Mouse (Mus musculus): Measurements from ENCODE around the gene Farp1. TPM values are rescaled to one million over a fixed set of nuclear protein-coding genes. Genes with fewer than 3 reads are reported as not detected.

Gene Farp1
- polyA plus RNA-seq, 1 experiment from 2014 or later = 10.8 TPM

- 80% methylated on average over 3 of the region's 3 CpGs for WGBS
- ATAC-seq (replicated peaks; ENCODE audit: insufficient number of reproducible peaks, insufficient read depth, low FRiP score, low read depth) = no peak
Measured at GRCm38 (mm10) chr14:121083352-121083751, 48.4 kb downstream of the Farp1 start.

GRCm38 (mm10) chr14:121092517-121092916 lies 57.5 kb downstream of the Farp1 start:
- no peaks in the 10 kb centered on the region for H3K9me3 ChIP-seq (replicated peaks)
- ATAC-seq (replicated peaks; ENCODE audit: insufficient number of reproducible peaks, insufficient read depth, low FRiP score, low read depth) = no peak; the same call in 1 of the 2 replicates
- no peaks in the 10 kb centered on the region for H3K27me3 ChIP-seq
- H3K27ac ChIP-seq = no peak overlapping the region
- H3K4me3 ChIP-seq = no peak overlapping the region
- H3K4me2 ChIP-seq = no peak overlapping the region
- H3K36me3 ChIP-seq = peaks cover 11% of the 10 kb centered on the region
- peaks cover 26% of the 10 kb centered on the region for H3K4me1 ChIP-seq (replicated peaks)
- WGBS = 50% methylated on average over 9 of the region's 9 CpGs
- H3K9ac ChIP-seq = no peak overlapping the region

More at GRCm38 (mm10) chr14:121083352-121083751, 48.4 kb downstream of the Farp1 start:
- H3K9me3 ChIP-seq (replicated peaks) = no peaks in the 10 kb centered on the region
- no peak overlapping the region for H3K9ac ChIP-seq
- peaks cover 3% of the 10 kb centered on the region; the same call in 1 of the 2 replicates for H3K36me3 ChIP-seq
- H3K27me3 ChIP-seq = no peaks in the 10 kb centered on the region
- H3K27ac ChIP-seq = no peak overlapping the region
- peaks cover 19% of the 10 kb centered on the region for H3K4me1 ChIP-seq (replicated peaks)
- H3K4me2 ChIP-seq = no peak overlapping the region
- H3K4me3 ChIP-seq = no peak overlapping the region

GRCm38 (mm10) chr14:121093860-121094259 lies 58.9 kb downstream of the Farp1 start:
- WGBS = 78% methylated on average over 6 of the region's 6 CpGs
- H3K27me3 ChIP-seq = no peaks in the 10 kb centered on the region
- H3K9ac ChIP-seq = no peak overlapping the region
- H3K4me3 ChIP-seq = no peak overlapping the region
- no peak for ATAC-seq (replicated peaks; ENCODE audit: insufficient number of reproducible peaks, insufficient read depth, low FRiP score, low read depth)
- H3K4me1 ChIP-seq (replicated peaks) = peaks cover 39% of the 10 kb centered on the region
- H3K36me3 ChIP-seq = peaks cover 11% of the 10 kb centered on the region
- no peak overlapping the region for H3K4me2 ChIP-seq
- H3K9me3 ChIP-seq (replicated peaks) = no peaks in the 10 kb centered on the region
- H3K27ac ChIP-seq = no peak overlapping the region

GRCm38 (mm10) chr14:121097640-121098435 lies 62.8 kb downstream of the Farp1 start:
- H3K9ac ChIP-seq = no peak overlapping the region
- H3K27ac ChIP-seq = peak overlapping the region; percentile 66
- ATAC-seq (replicated peaks; ENCODE audit: insufficient number of reproducible peaks, insufficient read depth, low FRiP score, low read depth) = no peak
- H3K4me1 ChIP-seq (replicated peaks) = peaks cover 55% of the 10 kb centered on the region
- no peaks in the 10 kb centered on the region for H3K36me3 ChIP-seq
- WGBS = 39% methylated on average over 12 of the region's 12 CpGs
- no peak overlapping the region for H3K4me3 ChIP-seq
- H3K4me2 ChIP-seq = 0 out of 2 replicates have a peak overlapping the region, but pooled peaks have one; percentile 32
- no peaks in the 10 kb centered on the region for H3K27me3 ChIP-seq
- no peaks in the 10 kb centered on the region for H3K9me3 ChIP-seq (replicated peaks)

GRCm38 (mm10) chr14:121099120-121099519 lies 64.1 kb downstream of the Farp1 start:
- Histone ChIP-seq H3K36me3 (no peaks in the 10 kb centered on the region), H3K27ac (peak overlapping the region; percentile 66), H3K4me3 (no peak overlapping the region), H3K4me1 (replicated peaks) (peaks cover 55% of the 10 kb centered on the region), H3K9ac (no peak overlapping the region), H3K9me3 (replicated peaks) (no peaks in the 10 kb centered on the region), H3K4me2 (peak overlapping the region; percentile 8; the same call in 1 of the 2 replicates), H3K27me3 (no peaks in the 10 kb centered on the region)
- 26% methylated on average over 8 of the region's 8 CpGs for WGBS
- peak; percentile 74; the same call in 1 of the 2 replicates for ATAC-seq (replicated peaks; ENCODE audit: insufficient number of reproducible peaks, insufficient read depth, low FRiP score, low read depth)

- no peaks in the 10 kb centered on the region for H3K9me3 ChIP-seq (replicated peaks)
- 49% methylated on average over 2 of the region's 2 CpGs for WGBS
- no peak overlapping the region for H3K4me3 ChIP-seq
- H3K27ac ChIP-seq = peak overlapping the region; percentile 66
- ATAC-seq (replicated peaks; ENCODE audit: insufficient number of reproducible peaks, insufficient read depth, low FRiP score, low read depth) = no peak
- no peak overlapping the region for H3K4me2 ChIP-seq
- no peak overlapping the region for H3K9ac ChIP-seq
- peaks cover 59% of the 10 kb centered on the region for H3K4me1 ChIP-seq (replicated peaks)
- H3K27me3 ChIP-seq = no peaks in the 10 kb centered on the region
- no peaks in the 10 kb centered on the region for H3K36me3 ChIP-seq
Measured at GRCm38 (mm10) chr14:121099876-121100275, 64.9 kb downstream of the Farp1 start.

GRCm38 (mm10) chr14:121100829-121101228 lies 65.8 kb downstream of the Farp1 start:
- H3K27ac ChIP-seq = peak overlapping the region; percentile 68
- peak; percentile 23; the same call in 1 of the 2 replicates for ATAC-seq (replicated peaks; ENCODE audit: insufficient number of reproducible peaks, insufficient read depth, low FRiP score, low read depth)
- no peak overlapping the region for H3K9ac ChIP-seq
- WGBS = 13% methylated on average over 2 of the region's 2 CpGs
- H3K4me3 ChIP-seq = no peak overlapping the region
- no peak overlapping the region for H3K4me2 ChIP-seq
- H3K27me3 ChIP-seq = no peaks in the 10 kb centered on the region
- no peaks in the 10 kb centered on the region for H3K36me3 ChIP-seq
- H3K4me1 ChIP-seq (replicated peaks) = peaks cover 63% of the 10 kb centered on the region
- no peaks in the 10 kb centered on the region for H3K9me3 ChIP-seq (replicated peaks)

GRCm38 (mm10) chr14:121101531-121101930 lies 66.5 kb downstream of the Farp1 start:
- Histone ChIP-seq H3K9ac (no peak overlapping the region), H3K27ac (peak overlapping the region; percentile 68), H3K9me3 (replicated peaks) (no peaks in the 10 kb centered on the region), H3K4me1 (replicated peaks) (peaks cover 70% of the 10 kb centered on the region), H3K36me3 (no peaks in the 10 kb centered on the region), H3K27me3 (no peaks in the 10 kb centered on the region), H3K4me2 (no peak overlapping the region), H3K4me3 (no peak overlapping the region)
- WGBS = 70% methylated on average over 5 of the region's 5 CpGs
- ATAC-seq (replicated peaks; ENCODE audit: insufficient number of reproducible peaks, insufficient read depth, low FRiP score, low read depth) = no peak

- 72% methylated on average over 5 of the region's 5 CpGs for WGBS
Measured at GRCm38 (mm10) chr14:121102599-121102998, 67.6 kb downstream of the Farp1 start.

GRCm38 (mm10) chr14:121103459-121103858 lies 68.5 kb downstream of the Farp1 start:
- H3K27me3 ChIP-seq = no peaks in the 10 kb centered on the region
- no peak overlapping the region for H3K4me3 ChIP-seq
- H3K4me1 ChIP-seq (replicated peaks) = peaks cover 69% of the 10 kb centered on the region
- H3K9me3 ChIP-seq (replicated peaks) = no peaks in the 10 kb centered on the region
- no peak overlapping the region for H3K4me2 ChIP-seq
- no peak for ATAC-seq (replicated peaks; ENCODE audit: insufficient number of reproducible peaks, insufficient read depth, low FRiP score, low read depth)
- 85% methylated on average over 9 of the region's 9 CpGs for WGBS
- no peak overlapping the region for H3K9ac ChIP-seq
- no peaks in the 10 kb centered on the region for H3K36me3 ChIP-seq
- H3K27ac ChIP-seq = no peak overlapping the region

More at GRCm38 (mm10) chr14:121102599-121102998, 67.6 kb downstream of the Farp1 start:
- no peak overlapping the region for H3K27ac ChIP-seq
- ATAC-seq (replicated peaks; ENCODE audit: insufficient number of reproducible peaks, insufficient read depth, low FRiP score, low read depth) = no peak
- H3K4me2 ChIP-seq = no peak overlapping the region
- no peak overlapping the region for H3K4me3 ChIP-seq
- no peaks in the 10 kb centered on the region for H3K27me3 ChIP-seq
- H3K4me1 ChIP-seq (replicated peaks) = peaks cover 69% of the 10 kb centered on the region
- H3K9me3 ChIP-seq (replicated peaks) = no peaks in the 10 kb centered on the region
- no peak overlapping the region for H3K9ac ChIP-seq
- H3K36me3 ChIP-seq = no peaks in the 10 kb centered on the region

GRCm38 (mm10) chr14:121104760-121105329 lies 69.8 kb downstream of the Farp1 start:
- ATAC-seq (replicated peaks; ENCODE audit: insufficient number of reproducible peaks, insufficient read depth, low FRiP score, low read depth) = no peak
- Histone ChIP-seq H3K36me3 (no peaks in the 10 kb centered on the region), H3K9me3 (replicated peaks) (no peaks in the 10 kb centered on the region), H3K4me2 (no peak overlapping the region), H3K4me3 (no peak overlapping the region), H3K27ac (no peak overlapping the region), H3K27me3 (no peaks in the 10 kb centered on the region), H3K9ac (no peak overlapping the region), H3K4me1 (replicated peaks) (peaks cover 68% of the 10 kb centered on the region)
- 58% methylated on average over 7 of the region's 7 CpGs for WGBS

Data from heart, embryonic 15.5 days (tissue).